Mouse (Mus musculus): ENCODE measurements around the gene Catsper4. TPM values are rescaled to one million over a fixed set of nuclear protein-coding genes. Genes with fewer than 3 reads are reported as not detected.
"Not testable (repeated sequence)": the region's sequence is repeated elsewhere in the genome, so short reads cannot be mapped to it uniquely, and the experiment has no call there.

The Catsper4 gene
- 0.38 TPM in 1 of 2 replicates, not detected in the other for total RNA-seq (2014; rRNA removed)
- 0.16 TPM in 1 of 2 replicates, not detected in the other for polyA plus RNA-seq (2015; fragmentation: Nextera tagmentation; extraction: Ambion mirVana)

DNA sequence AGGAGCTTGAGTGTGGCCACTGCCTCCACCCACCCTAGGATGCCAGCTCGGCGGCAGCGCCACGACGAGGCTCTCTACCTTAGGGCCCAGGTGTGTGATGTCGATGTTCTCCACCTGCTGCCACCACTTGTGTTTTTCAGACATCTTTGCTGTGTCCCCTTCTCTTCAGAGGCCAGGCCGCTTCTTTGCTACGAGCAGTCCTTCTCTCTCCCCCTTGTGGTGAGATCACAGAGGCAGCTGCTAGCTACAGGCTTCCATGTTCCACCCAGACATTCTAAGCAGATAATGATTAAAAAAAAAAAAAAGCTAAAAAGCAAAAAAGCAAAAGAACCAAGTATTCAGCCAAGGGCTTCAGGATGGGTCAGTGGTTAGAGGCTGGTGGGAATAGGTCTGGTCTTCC is at the start of gene Catsper4:
Gene Catsper4 (minus strand): TSS at position 190 of the 400 bp plus-strand sequence.
- H3K27ac ChIP-seq (ENCODE audit: low read depth, low read length), result no peak within 1 kb of the TSS
- 76% methylated on average over 8 of the region's 8 CpGs for WGBS
- ATAC-seq (ENCODE audit: low FRiP score) (no peak), DNase-seq (ENCODE audit: low spot score) (peak; percentile 40)
- no peaks in the 10 kb centered on the region for H3K36me3 ChIP-seq (ENCODE audit: insufficient read depth, low read length)
- no peaks in the 10 kb centered on the region for H3K4me1 ChIP-seq (ENCODE audit: insufficient read depth, low read length)
- H3K4me3 ChIP-seq (ENCODE audit: low read depth, low read length), result no peak within 1 kb of the TSS
- no peak within 1 kb of the TSS for H3K4me2 ChIP-seq (ENCODE audit: low read depth, low read length, poor library complexity, severe bottlenecking)
- no peak within 1 kb of the TSS for H3K9ac ChIP-seq (replicated peaks; ENCODE audit: low read length, poor library complexity, severe bottlenecking)
- no peaks in the 10 kb centered on the region for H3K27me3 ChIP-seq (ENCODE audit: insufficient read depth, low read length)
- peak; percentile 64 for TF ChIP-seq CTCF (IDR thresholded peaks at IDR 0.05)
- H3K9me3 ChIP-seq (ENCODE audit: low read length), result no peaks in the 10 kb centered on the region

GRCm38 (mm10) chr4:134273417-134274345 is 46.5 kb upstream of the Catsper4 start:
- DNase-seq (ENCODE audit: low spot score) (no peak), ATAC-seq (ENCODE audit: low FRiP score) (no peak)
- Histone ChIP-seq H3K4me3 (ENCODE audit: low read depth, low read length) (no peak overlapping the region), H3K4me2 (ENCODE audit: low read depth, low read length, poor library complexity, severe bottlenecking) (no peak overlapping the region), H3K36me3 (ENCODE audit: insufficient read depth, low read length) (peaks cover 20% of the 10 kb centered on the region), H3K9ac (replicated peaks; ENCODE audit: low read length, poor library complexity, severe bottlenecking) (no peak overlapping the region), H3K27ac (ENCODE audit: low read depth, low read length) (no peak overlapping the region), H3K9me3 (ENCODE audit: low read length) (no peaks in the 10 kb centered on the region), H3K4me1 (ENCODE audit: insufficient read depth, low read length) (no peaks in the 10 kb centered on the region), H3K27me3 (ENCODE audit: insufficient read depth, low read length) (no peaks in the 10 kb centered on the region)
- WGBS, result 4% methylated on average over 14 of the region's 14 CpGs
- TF ChIP-seq CTCF (IDR thresholded peaks at IDR 0.05), result no peak

GRCm38 (mm10) chr4:134272731-134273416 is 45.7 kb upstream of the Catsper4 start:
- peaks cover 14% of the 10 kb centered on the region for H3K36me3 ChIP-seq (ENCODE audit: insufficient read depth, low read length)
- ATAC-seq (ENCODE audit: low FRiP score) (no peak), DNase-seq (ENCODE audit: low spot score) (no peak)
- no peak overlapping the region for H3K9ac ChIP-seq (replicated peaks; ENCODE audit: low read length, poor library complexity, severe bottlenecking)
- no peak overlapping the region for H3K4me3 ChIP-seq (ENCODE audit: low read depth, low read length)
- TF ChIP-seq CTCF (IDR thresholded peaks at IDR 0.05), result no peak
- H3K4me2 ChIP-seq (ENCODE audit: low read depth, low read length, poor library complexity, severe bottlenecking), result no peak overlapping the region
- WGBS, result 39% methylated on average over 12 of the region's 13 CpGs
- H3K9me3 ChIP-seq (ENCODE audit: low read length), result no peaks in the 10 kb centered on the region
- no peaks in the 10 kb centered on the region for H3K4me1 ChIP-seq (ENCODE audit: insufficient read depth, low read length)
- no peak overlapping the region for H3K27ac ChIP-seq (ENCODE audit: low read depth, low read length)
- H3K27me3 ChIP-seq (ENCODE audit: insufficient read depth, low read length), result no peaks in the 10 kb centered on the region

DNA sequence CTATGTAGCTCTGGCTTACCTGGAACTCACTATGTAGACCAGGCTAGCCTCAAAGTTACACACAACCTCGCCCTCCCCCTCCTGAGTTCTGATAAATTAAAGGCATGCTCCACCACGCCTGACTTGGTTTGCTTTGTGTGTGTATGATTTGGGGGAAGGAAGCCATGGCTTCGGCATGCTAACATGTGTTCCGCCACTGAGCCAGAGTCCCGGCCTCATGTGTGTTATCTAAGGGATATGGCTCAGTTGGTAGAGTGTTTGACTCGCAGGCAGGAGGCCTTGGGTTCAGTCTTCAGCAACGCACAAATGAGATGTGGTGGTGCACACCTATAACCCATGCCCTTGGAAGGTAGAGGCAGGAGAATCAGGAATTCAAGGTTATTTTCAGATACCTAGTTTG is 44.8 kb upstream of the Catsper4 start:
- Histone ChIP-seq H3K4me3 (ENCODE audit: low read depth, low read length) (no peak overlapping the region), H3K27ac (ENCODE audit: low read depth, low read length) (no peak overlapping the region), H3K27me3 (ENCODE audit: insufficient read depth, low read length) (no peaks in the 10 kb centered on the region), H3K9ac (replicated peaks; ENCODE audit: low read length, poor library complexity, severe bottlenecking) (no peak overlapping the region), H3K4me1 (ENCODE audit: insufficient read depth, low read length) (no peaks in the 10 kb centered on the region), H3K4me2 (ENCODE audit: low read depth, low read length, poor library complexity, severe bottlenecking) (no peak overlapping the region), H3K36me3 (ENCODE audit: insufficient read depth, low read length) (peaks cover 8% of the 10 kb centered on the region; the same call in 1 of the 2 replicates), H3K9me3 (ENCODE audit: low read length) (no peaks in the 10 kb centered on the region)
- DNase-seq (ENCODE audit: low spot score) (no peak), ATAC-seq (ENCODE audit: low FRiP score) (no peak)
- WGBS, result 81% methylated on average over 7 of the region's 7 CpGs
- TF ChIP-seq CTCF (IDR thresholded peaks at IDR 0.05), result no peak

GRCm38 (mm10) chr4:134269622-134270021 is 42.4 kb upstream of the Catsper4 start:
- not testable (repeated sequence) for H3K4me1 ChIP-seq (ENCODE audit: insufficient read depth, low read length); H3K9me3 ChIP-seq (ENCODE audit: low read length); H3K27ac ChIP-seq (ENCODE audit: low read depth, low read length); H3K4me2 ChIP-seq (ENCODE audit: low read depth, low read length, poor library complexity, severe bottlenecking); ATAC-seq (ENCODE audit: low FRiP score); DNase-seq (ENCODE audit: low spot score); H3K9ac ChIP-seq (replicated peaks; ENCODE audit: low read length, poor library complexity, severe bottlenecking); H3K27me3 ChIP-seq (ENCODE audit: insufficient read depth, low read length); H3K36me3 ChIP-seq (ENCODE audit: insufficient read depth, low read length); H3K4me3 ChIP-seq (ENCODE audit: low read depth, low read length)
- TF ChIP-seq CTCF (IDR thresholded peaks at IDR 0.05), result peak; percentile 50
